Mouse (Mus musculus): ENCODE results near the gene 2200002D01Rik. TPM values are rescaled to one million over a fixed set of nuclear protein-coding genes. Genes with fewer than 3 reads are reported as not detected.
A peak's percentile ranks its signal among the peaks of the same experiment; 100 is the strongest.

The 2200002D01Rik gene
- 10.6 and 40.6 TPM in 2 replicates for polyA plus RNA-seq (2011; ENCODE audit: insufficient read length, low read depth, missing spikeins)

DNA sequence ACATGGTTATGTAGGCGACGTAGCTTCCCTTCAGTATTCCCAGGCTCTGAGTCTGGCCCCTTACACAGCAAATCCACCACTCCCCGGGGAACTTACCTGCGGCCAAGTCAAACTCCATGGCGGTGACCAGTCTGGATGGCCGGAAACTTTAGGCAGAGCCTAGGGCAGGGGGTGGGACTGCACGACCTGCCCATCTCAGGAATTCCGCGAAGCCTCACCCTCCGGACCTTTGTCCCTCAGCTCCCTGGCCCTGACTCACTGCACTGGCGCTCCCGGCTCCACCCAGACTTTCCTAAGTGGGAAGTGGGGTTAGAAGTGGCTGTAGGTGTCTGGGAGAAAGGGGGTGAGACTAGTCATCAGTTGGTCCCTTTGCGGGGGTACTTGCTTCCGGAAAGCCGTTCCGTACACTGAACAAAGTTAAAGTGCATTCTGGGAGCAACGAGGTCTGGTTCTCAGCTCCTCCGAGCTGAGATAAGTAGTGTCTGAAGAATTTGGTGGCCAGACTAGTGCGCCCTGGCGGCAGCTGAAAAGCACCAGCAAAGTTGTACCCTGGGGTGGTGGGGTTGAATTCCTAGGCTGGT, at the start of gene 2200002D01Rik:
Gene 2200002D01Rik (minus strand): TSS at position 206 of the 581 bp plus-strand sequence.
- Histone ChIP-seq H3K27ac (ENCODE audit: insufficient read depth, low read length) (peak within 1 kb of the TSS; percentile 27; the same call in 1 of the 2 replicates), H3K4me1 (ENCODE audit: control insufficient read depth, insufficient read depth, low read length) (peaks cover 6% of the 10 kb centered on the region; the same call in 1 of the 2 replicates), H3K4me3 (ENCODE audit: insufficient read depth, low read length) (peak within 1 kb of the TSS; percentile 41)
- TF ChIP-seq CTCF (IDR thresholded peaks at IDR 0.05; ENCODE audit: borderline replicate concordance, insufficient read depth, low read length) (no peak), POLR2A (IDR thresholded peaks at IDR 0.05; ENCODE audit: low read depth, low read length) (peak; percentile 42)

DNA sequence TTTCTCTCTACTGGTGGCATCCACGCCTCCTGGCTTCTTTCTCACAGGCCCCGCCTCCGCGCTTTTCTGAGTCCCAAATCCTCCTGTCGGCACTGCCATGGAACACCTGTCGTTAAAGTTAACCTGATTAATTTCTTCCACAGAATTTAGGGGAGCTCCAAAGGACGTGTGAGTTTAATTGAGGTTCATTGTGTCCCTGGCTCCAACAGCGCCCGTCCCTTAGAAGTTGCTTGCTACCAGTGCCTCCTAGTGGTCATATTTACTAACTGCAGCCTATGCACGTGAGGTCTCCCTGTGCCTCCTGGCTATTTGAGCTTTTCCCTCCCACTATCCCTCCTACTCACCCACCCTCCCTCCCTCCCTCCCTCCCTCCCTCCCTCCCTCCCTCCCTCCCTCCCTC, 48.7 kb upstream of the 2200002D01Rik start:
- H3K27ac ChIP-seq (ENCODE audit: insufficient read depth, low read length) = no peak overlapping the region
- TF ChIP-seq POLR2A (IDR thresholded peaks at IDR 0.05; ENCODE audit: low read depth, low read length) = no peak
- TF ChIP-seq CTCF (IDR thresholded peaks at IDR 0.05; ENCODE audit: borderline replicate concordance, insufficient read depth, low read length) = peak; percentile 82; the same call in 1 of the 2 replicates
- H3K4me1 ChIP-seq (ENCODE audit: control insufficient read depth, insufficient read depth, low read length) = peaks cover 3% of the 10 kb centered on the region; the same call in 1 of the 2 replicates
- no peak overlapping the region for H3K4me3 ChIP-seq (ENCODE audit: insufficient read depth, low read length)

DNA sequence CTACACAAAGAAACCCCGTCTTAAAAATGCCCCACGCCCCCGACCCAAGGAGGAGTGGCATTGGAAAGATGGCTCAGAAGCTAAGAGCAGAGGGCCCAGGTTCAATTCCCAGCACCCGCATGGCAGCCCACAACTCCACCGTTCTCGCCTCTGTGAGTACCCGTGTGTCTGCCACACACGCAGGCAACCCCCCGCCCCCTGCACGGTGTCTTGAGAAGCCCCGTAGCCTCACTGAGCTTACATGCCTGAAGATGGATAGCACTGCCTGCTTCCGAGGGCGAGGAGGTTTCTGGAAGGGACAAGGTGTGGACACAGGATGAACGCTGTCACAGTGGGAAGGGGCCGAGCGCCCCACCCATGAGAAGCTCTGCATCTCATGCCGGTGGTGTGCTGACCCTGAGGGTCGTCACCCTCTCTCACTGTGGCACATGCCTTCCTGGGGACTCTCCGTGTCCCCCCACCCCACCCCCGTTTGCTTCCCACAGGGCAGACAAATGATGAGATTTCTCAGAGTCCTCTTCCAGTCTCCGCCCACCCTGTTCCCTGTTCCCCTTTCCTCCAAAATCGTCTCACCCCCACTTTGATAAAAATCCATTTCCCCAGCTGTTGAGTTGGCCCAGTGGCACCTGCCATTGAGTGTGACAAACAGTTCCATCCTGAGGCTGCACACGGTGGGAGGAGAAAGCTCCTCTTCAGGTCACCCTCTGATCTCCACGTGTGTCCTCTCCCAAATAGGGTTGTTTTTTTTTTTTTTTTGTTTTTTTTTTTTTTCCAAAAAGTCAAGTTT, 47.8 kb upstream of the 2200002D01Rik start:
- TF ChIP-seq POLR2A (IDR thresholded peaks at IDR 0.05; ENCODE audit: low read depth, low read length) = 0 out of 2 replicates have a peak, but pooled peaks have one; percentile 23
- no peak for TF ChIP-seq CTCF (IDR thresholded peaks at IDR 0.05; ENCODE audit: borderline replicate concordance, insufficient read depth, low read length)
- H3K4me1 ChIP-seq (ENCODE audit: control insufficient read depth, insufficient read depth, low read length) = peaks cover 3% of the 10 kb centered on the region; the same call in 1 of the 2 replicates
- no peak overlapping the region for H3K4me3 ChIP-seq (ENCODE audit: insufficient read depth, low read length)
- H3K27ac ChIP-seq (ENCODE audit: insufficient read depth, low read length) = no peak overlapping the region

DNA sequence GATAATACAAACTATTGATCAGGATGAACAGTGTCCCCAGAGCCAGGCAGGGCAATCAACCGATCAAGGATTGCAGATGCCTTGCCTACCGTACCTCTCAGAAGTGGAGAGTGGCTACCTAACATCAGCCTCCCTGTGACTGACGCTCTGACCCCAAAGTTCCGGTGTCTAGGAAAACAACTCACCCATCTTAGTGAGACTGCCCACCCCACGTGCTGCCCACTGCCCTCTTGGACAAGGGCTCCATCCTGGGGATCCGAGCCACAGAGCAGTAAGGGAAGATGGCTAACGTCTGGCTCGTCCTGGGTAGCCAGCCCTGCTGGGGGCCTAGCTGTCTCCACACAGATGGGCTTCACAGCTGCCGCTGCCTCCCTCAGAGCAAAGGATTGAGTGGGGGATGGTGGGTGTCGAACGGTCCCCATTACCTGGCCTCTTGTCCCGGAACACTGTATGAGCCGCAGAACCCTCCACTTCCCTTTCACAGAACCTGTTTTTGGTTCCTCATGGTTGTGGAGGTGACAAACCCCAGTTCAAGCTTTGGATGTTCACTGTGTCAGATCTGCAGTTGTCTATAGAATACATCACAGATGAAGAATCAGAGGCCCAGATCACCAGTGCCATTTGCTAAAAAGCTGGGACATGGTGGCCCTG, 46.0 kb upstream of the 2200002D01Rik start:
- no peak for TF ChIP-seq POLR2A (IDR thresholded peaks at IDR 0.05; ENCODE audit: low read depth, low read length)
- TF ChIP-seq CTCF (IDR thresholded peaks at IDR 0.05; ENCODE audit: borderline replicate concordance, insufficient read depth, low read length) = no peak
- H3K27ac ChIP-seq (ENCODE audit: insufficient read depth, low read length) = no peak overlapping the region
- no peak overlapping the region for H3K4me3 ChIP-seq (ENCODE audit: insufficient read depth, low read length)
- peaks cover 3% of the 10 kb centered on the region; the same call in 1 of the 2 replicates for H3K4me1 ChIP-seq (ENCODE audit: control insufficient read depth, insufficient read depth, low read length)

DNA sequence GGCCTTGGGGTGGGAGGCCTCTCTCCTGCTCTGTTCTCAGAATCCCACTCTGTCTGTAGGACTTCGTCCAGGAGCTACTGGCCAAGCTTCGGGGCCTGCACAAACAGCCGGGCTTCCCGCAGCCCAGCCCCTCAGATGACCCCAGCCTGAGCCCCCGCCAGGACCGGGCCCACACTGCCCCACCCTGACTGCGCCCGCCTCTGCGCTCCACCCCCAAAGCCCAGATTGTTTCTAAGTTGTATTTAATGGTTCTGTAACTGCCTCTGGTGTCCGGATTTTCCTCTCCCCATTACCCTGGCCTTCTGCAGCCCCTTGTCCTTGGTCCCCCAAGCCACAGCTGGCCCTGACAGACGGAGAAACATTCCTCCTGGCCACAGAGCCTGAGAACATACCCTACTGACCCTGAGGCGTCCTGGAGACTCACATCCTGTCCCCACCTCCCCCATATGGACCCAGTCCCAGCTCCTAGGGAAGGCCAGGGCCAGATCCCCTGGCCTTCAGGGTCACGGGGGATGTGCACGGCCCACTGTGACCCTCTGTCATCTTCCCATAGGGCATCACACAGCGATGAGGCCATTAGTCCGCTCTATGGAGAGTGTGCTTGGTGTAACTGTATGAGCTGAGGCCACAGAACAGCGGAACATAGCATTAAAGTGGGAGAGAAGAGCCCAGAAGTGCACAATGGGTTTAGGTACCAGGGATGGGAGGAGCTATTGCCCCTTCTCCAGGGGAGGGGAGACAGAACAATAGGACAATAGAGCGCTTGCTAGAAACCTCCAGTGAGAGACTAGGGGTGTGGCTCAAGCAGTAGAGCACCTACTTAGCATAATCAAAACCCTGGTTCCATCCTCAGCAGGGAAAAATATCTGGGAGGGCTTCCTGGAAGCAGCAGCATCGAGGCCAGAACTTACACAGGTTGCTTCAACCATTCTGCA, 45.1 kb upstream of the 2200002D01Rik start:
- Histone ChIP-seq H3K27ac (ENCODE audit: insufficient read depth, low read length) (no peak overlapping the region), H3K4me1 (ENCODE audit: control insufficient read depth, insufficient read depth, low read length) (peaks cover 3% of the 10 kb centered on the region; the same call in 1 of the 2 replicates), H3K4me3 (ENCODE audit: insufficient read depth, low read length) (no peak overlapping the region)
- TF ChIP-seq CTCF (IDR thresholded peaks at IDR 0.05; ENCODE audit: borderline replicate concordance, insufficient read depth, low read length) = no peak
- TF ChIP-seq POLR2A (IDR thresholded peaks at IDR 0.05; ENCODE audit: low read depth, low read length) = no peak

DNA sequence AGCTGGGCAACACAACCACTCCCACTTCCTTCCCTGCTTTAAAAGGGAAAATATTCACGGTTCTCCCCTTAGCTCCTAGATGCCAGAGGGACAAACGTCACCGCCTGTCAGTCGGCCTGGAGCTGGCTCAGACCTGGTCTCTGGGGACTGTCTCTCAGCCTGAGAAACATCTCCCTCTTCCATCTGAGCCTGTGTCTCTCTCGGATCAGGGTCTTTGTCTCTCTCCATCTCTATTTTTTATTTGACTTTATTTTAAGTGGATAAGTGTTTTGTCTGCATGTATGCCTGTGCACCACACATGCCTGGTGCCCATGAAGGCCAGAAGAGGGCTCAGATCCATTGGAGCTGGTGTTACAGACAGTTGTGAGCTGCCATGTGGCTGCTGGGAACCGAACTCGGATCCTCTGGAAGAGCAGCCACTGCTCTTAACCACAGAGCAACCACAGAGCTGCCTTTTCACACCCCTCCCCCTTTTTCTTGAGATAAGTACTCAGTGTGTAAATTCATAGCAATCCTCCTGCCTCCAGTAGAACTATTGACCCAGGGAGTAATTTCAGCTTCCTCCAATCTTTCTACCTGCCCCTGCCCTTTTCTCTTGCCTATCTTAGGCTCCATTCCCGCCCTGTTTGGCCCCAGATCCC, 44.3 kb upstream of the 2200002D01Rik start:
- Histone ChIP-seq H3K4me1 (ENCODE audit: control insufficient read depth, insufficient read depth, low read length) (peaks cover 3% of the 10 kb centered on the region; the same call in 1 of the 2 replicates), H3K4me3 (ENCODE audit: insufficient read depth, low read length) (no peak overlapping the region), H3K27ac (ENCODE audit: insufficient read depth, low read length) (no peak overlapping the region)
- no peak for TF ChIP-seq CTCF (IDR thresholded peaks at IDR 0.05; ENCODE audit: borderline replicate concordance, insufficient read depth, low read length)
- no peak for TF ChIP-seq POLR2A (IDR thresholded peaks at IDR 0.05; ENCODE audit: low read depth, low read length)

DNA sequence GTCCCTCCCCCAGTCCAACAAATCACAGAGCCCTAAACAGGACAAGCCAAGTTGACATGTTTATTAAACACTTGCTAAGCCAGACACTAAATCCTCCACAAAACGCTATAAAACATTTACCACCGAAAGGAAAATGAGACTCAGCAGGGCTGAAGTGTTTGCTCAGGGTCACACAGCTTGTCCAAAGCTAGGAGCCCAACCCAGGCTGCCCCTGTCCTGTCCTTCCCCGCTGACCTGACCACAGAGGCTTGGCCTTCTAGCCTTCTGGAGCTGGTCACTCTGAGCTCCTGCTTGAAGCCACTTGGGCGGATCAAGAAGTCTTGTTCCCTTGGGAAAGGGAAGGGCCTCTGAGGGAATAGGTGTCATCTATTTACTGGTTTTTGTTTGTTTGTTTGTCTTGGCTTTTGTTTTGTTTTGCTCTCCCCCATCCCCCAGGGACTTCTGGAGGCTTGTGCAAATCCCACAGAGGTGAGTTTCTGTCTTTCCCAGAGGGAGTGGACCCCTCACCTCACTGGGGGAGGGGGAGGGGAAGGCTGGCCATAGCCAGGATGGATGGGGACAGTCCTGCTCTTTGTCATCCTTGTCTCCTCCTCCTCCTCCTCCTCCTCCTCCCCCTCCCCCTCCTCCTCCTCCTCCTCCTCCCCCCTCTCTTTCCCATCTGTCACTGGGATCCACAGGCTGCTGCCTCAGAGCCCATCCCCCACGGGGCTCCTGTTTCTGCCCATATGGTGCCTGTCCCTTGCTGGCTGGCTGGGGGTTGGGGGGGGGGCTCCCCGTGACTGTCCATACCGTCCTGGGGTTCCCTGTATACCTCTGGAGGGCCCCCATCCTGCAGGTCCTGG, 43.6 kb upstream of the 2200002D01Rik start:
- H3K27ac ChIP-seq (ENCODE audit: insufficient read depth, low read length) = 0 out of 2 replicates have a peak overlapping the region, but pooled peaks have one; percentile 3
- TF ChIP-seq POLR2A (IDR thresholded peaks at IDR 0.05; ENCODE audit: low read depth, low read length) (no peak), CTCF (IDR thresholded peaks at IDR 0.05; ENCODE audit: borderline replicate concordance, insufficient read depth, low read length) (no peak)
- no peak overlapping the region for H3K4me3 ChIP-seq (ENCODE audit: insufficient read depth, low read length)
- peaks cover 3% of the 10 kb centered on the region; the same call in 1 of the 2 replicates for H3K4me1 ChIP-seq (ENCODE audit: control insufficient read depth, insufficient read depth, low read length)

Measured in embryonic fibroblast, embryonic 13.5 days (primary cell).